Mouse (Mus musculus) stomach, embryonic 16.5 days (tissue): ENCODE results near the gene Wdr93. TPM values are rescaled to one million over a fixed set of nuclear protein-coding genes. Genes with fewer than 3 reads are reported as not detected.
A peak's percentile ranks its signal among the peaks of the same experiment; 100 is the strongest.

Source experiments
- ATAC-seq: fragments of 200-750 bp; cut with Nextera tagmentation; 2 replicates; pipeline ENCODE4 v1.8.0; 2017; ENCODE audit warnings: moderate number of reproducible peaks, moderate TSS enrichment; ENCODE audit not compliant: insufficient read depth, low FRiP score
- H3K27ac ChIP-seq: fragments of 300-500 bp; sonication (generic); 2 replicates; pipeline ENCODE4 v1.5.1; 2014; ENCODE audit warnings: low read length
- H3K27me3 ChIP-seq: fragments of 300-500 bp; sonication (generic); 2 replicates; pipeline ENCODE4 v1.6.1; 2014; ENCODE audit warnings: low read length, control low read depth, mixed read lengths; ENCODE audit not compliant: control insufficient read depth, insufficient read depth
- H3K36me3 ChIP-seq: fragments of 300-500 bp; sonication (generic); 2 replicates; pipeline ENCODE4 v1.6.1; 2014; ENCODE audit warnings: low read length; ENCODE audit not compliant: control insufficient read depth, insufficient read depth
- H3K4me1 ChIP-seq: fragments of 300-500 bp; sonication (generic); 2 replicates; pipeline ENCODE4 v1.6.1; 2014; ENCODE audit warnings: low read length, control low read depth, mixed read lengths; ENCODE audit not compliant: control insufficient read depth, insufficient read depth
- H3K4me2 ChIP-seq: fragments of 300-500 bp; sonication (generic); 2 replicates; pipeline ENCODE4 v1.6.1; 2014; ENCODE audit warnings: low read depth, low read length, mixed read lengths
- H3K4me3 ChIP-seq: fragments of 300-500 bp; sonication (generic); replicated peaks from 2 replicates; pipeline ENCODE4 v1.5.1; 2014; ENCODE audit warnings: mild to moderate bottlenecking, low read length
- H3K9ac ChIP-seq: fragments of 300-500 bp; sonication (generic); 2 replicates; pipeline ENCODE4 v1.6.1; 2014; ENCODE audit warnings: low read length
- H3K9me3 ChIP-seq: fragments of 300-500 bp; sonication (generic); replicated peaks from 2 replicates; pipeline ENCODE4 v1.6.1; 2016; ENCODE audit warnings: low read length, control low read depth; ENCODE audit not compliant: control insufficient read depth
- WGBS: fragments of 180-500 bp; shearing (Covaris S2); extraction: QIAGEN DNeasy Blood & Tissue Kit; methylation state at CpG from one replicate; pipeline ENCODE4 v1.1.7; 2014; 5-methylcytosine and 5-hydroxymethylcytosine counted together
- polyA plus RNA-seq: library from polyadenylated mRNA; unstranded; fragments of >200 nt; fragmentation: Nextera tagmentation; extraction: Ambion mirVana; gene quantifications from 2 replicates; pipeline ENCODE4 v1.2.1, GENCODE M21; 2015

The Wdr93 gene
- polyA plus RNA-seq, 1 experiment from 2014 or later = 0.25 TPM

- H3K9ac ChIP-seq = no peak overlapping the region
- no peak for ATAC-seq
- no peak overlapping the region for H3K4me2 ChIP-seq
- no peak overlapping the region for H3K27ac ChIP-seq
- no peaks in the 10 kb centered on the region for H3K27me3 ChIP-seq
- WGBS = 82% methylated on average over 4 of the region's 4 CpGs
- H3K36me3 ChIP-seq = peaks cover 7% of the 10 kb centered on the region; the same call in 1 of the 2 replicates
- H3K9me3 ChIP-seq = no peaks in the 10 kb centered on the region
- peaks cover 5% of the 10 kb centered on the region for H3K4me1 ChIP-seq
- no peak overlapping the region for H3K4me3 ChIP-seq
Observed at GRCm38 (mm10) chr7:79740279-79740678, 2.7 kb upstream of the Wdr93 start.

GRCm38 (mm10) chr7:79742277-79742658, 695 bp upstream of the Wdr93 start:
- Histone ChIP-seq H3K4me1 (peaks cover 5% of the 10 kb centered on the region), H3K9me3 (no peaks in the 10 kb centered on the region), H3K4me2 (peak overlapping the region; percentile 95), H3K27me3 (no peaks in the 10 kb centered on the region), H3K27ac (no peak overlapping the region), H3K36me3 (peaks cover 5% of the 10 kb centered on the region; the same call in 1 of the 2 replicates), H3K4me3 (peak overlapping the region; percentile 83), H3K9ac (peak overlapping the region; percentile 80)
- WGBS = 13% methylated on average over 11 of the region's 11 CpGs
- no peak for ATAC-seq

- Histone ChIP-seq H3K27ac (no peak overlapping the region), H3K9me3 (no peaks in the 10 kb centered on the region), H3K4me1 (peaks cover 5% of the 10 kb centered on the region), H3K9ac (no peak overlapping the region), H3K4me2 (no peak overlapping the region), H3K36me3 (no peaks in the 10 kb centered on the region), H3K27me3 (no peaks in the 10 kb centered on the region), H3K4me3 (no peak overlapping the region)
- 85% methylated on average over 9 of the region's 9 CpGs for WGBS
- no peak for ATAC-seq
Observed at GRCm38 (mm10) chr7:79744051-79744450, 1.1 kb downstream of the Wdr93 start.

GRCm38 (mm10) chr7:79744585-79744984, 1.6 kb downstream of the Wdr93 start:
- Histone ChIP-seq H3K4me3 (no peak overlapping the region), H3K4me2 (no peak overlapping the region), H3K36me3 (no peaks in the 10 kb centered on the region), H3K9ac (no peak overlapping the region), H3K27me3 (no peaks in the 10 kb centered on the region), H3K27ac (no peak overlapping the region), H3K4me1 (peaks cover 5% of the 10 kb centered on the region), H3K9me3 (no peaks in the 10 kb centered on the region)
- 76% methylated on average over 5 of the region's 5 CpGs for WGBS
- ATAC-seq = no peak

- no peak overlapping the region for H3K4me3 ChIP-seq
- 78% methylated on average over 6 of the region's 6 CpGs for WGBS
- H3K4me1 ChIP-seq = peaks cover 5% of the 10 kb centered on the region
- H3K9ac ChIP-seq = no peak overlapping the region
- H3K27ac ChIP-seq = no peak overlapping the region
- H3K36me3 ChIP-seq = no peaks in the 10 kb centered on the region
- H3K27me3 ChIP-seq = no peaks in the 10 kb centered on the region
- no peaks in the 10 kb centered on the region for H3K9me3 ChIP-seq
- no peak overlapping the region for H3K4me2 ChIP-seq
- ATAC-seq = no peak
Observed at GRCm38 (mm10) chr7:79747659-79748058, 4.7 kb downstream of the Wdr93 start.

GRCm38 (mm10) chr7:79749511-79749910, 6.5 kb downstream of the Wdr93 start:
- 78% methylated on average over 6 of the region's 6 CpGs for WGBS
- Histone ChIP-seq H3K9ac (no peak overlapping the region), H3K27ac (no peak overlapping the region), H3K4me1 (no peaks in the 10 kb centered on the region), H3K9me3 (no peaks in the 10 kb centered on the region), H3K4me2 (no peak overlapping the region), H3K27me3 (no peaks in the 10 kb centered on the region), H3K36me3 (no peaks in the 10 kb centered on the region), H3K4me3 (no peak overlapping the region)
- ATAC-seq = no peak

- no peak for ATAC-seq
- no peak overlapping the region for H3K4me2 ChIP-seq
- H3K9me3 ChIP-seq = no peaks in the 10 kb centered on the region
- no peaks in the 10 kb centered on the region for H3K36me3 ChIP-seq
- no peak overlapping the region for H3K4me3 ChIP-seq
- H3K9ac ChIP-seq = no peak overlapping the region
- H3K27ac ChIP-seq = no peak overlapping the region
- 39% methylated on average over 2 of the region's 2 CpGs for WGBS
- H3K4me1 ChIP-seq = no peaks in the 10 kb centered on the region
- no peaks in the 10 kb centered on the region for H3K27me3 ChIP-seq
Observed at GRCm38 (mm10) chr7:79756334-79756733, 13.4 kb downstream of the Wdr93 start.

GRCm38 (mm10) chr7:79758176-79758575, 15.2 kb downstream of the Wdr93 start:
- Histone ChIP-seq H3K4me3 (no peak overlapping the region), H3K9me3 (no peaks in the 10 kb centered on the region), H3K4me1 (no peaks in the 10 kb centered on the region), H3K9ac (no peak overlapping the region), H3K36me3 (no peaks in the 10 kb centered on the region), H3K27me3 (no peaks in the 10 kb centered on the region), H3K4me2 (no peak overlapping the region), H3K27ac (no peak overlapping the region)
- no peak for ATAC-seq
- 42% methylated on average over 6 of the region's 6 CpGs for WGBS

- no peak overlapping the region for H3K4me2 ChIP-seq
- H3K9me3 ChIP-seq = no peaks in the 10 kb centered on the region
- no peaks in the 10 kb centered on the region for H3K36me3 ChIP-seq
- no peaks in the 10 kb centered on the region for H3K27me3 ChIP-seq
- no peak overlapping the region for H3K9ac ChIP-seq
- ATAC-seq = no peak
- H3K27ac ChIP-seq = no peak overlapping the region
- no peak overlapping the region for H3K4me3 ChIP-seq
- no peaks in the 10 kb centered on the region for H3K4me1 ChIP-seq
Observed at GRCm38 (mm10) chr7:79759766-79760165, 16.8 kb downstream of the Wdr93 start.
